Mouse (Mus musculus): ENCODE measurements at regions not wholly inside any gene's neighbourhood (a gene's known extent, or its start where the extent isn't known, plus 50 kb on each side); places are given as distances from the start of the nearest gene placed in this dataset.

- 92% methylated on average over 6 of the region's 6 CpGs for WGBS
- Histone ChIP-seq H3K4me1 (ENCODE audit: control insufficient read depth, insufficient read depth, low read length) (no peaks in the 10 kb centered on the region), H3K9me3 (ENCODE audit: control insufficient read depth, low read length) (no peaks in the 10 kb centered on the region), H3K4me2 (ENCODE audit: low read length) (no peak overlapping the region), H3K36me3 (ENCODE audit: control insufficient read depth, insufficient read depth, low read length) (no peaks in the 10 kb centered on the region), H3K9ac (replicated peaks; ENCODE audit: low read length) (no peak overlapping the region), H3K4me3 (replicated peaks; ENCODE audit: low read depth, low read length) (no peak overlapping the region), H3K27ac (replicated peaks; ENCODE audit: low read depth, low read length) (no peak overlapping the region), H3K27me3 (ENCODE audit: control insufficient read depth, insufficient read depth, low read length) (no peaks in the 10 kb centered on the region)
- ATAC-seq (ENCODE audit: low FRiP score, low TSS enrichment), result no peak
- no peak for DNase-seq
Measured at GRCm38 (mm10) chr12:9091951-9092350, 62.2 kb downstream of the Ttc32 start.

- Histone ChIP-seq H3K9ac (replicated peaks; ENCODE audit: low read length) (no peak overlapping the region), H3K27ac (replicated peaks; ENCODE audit: low read depth, low read length) (no peak overlapping the region), H3K4me3 (replicated peaks; ENCODE audit: low read depth, low read length) (no peak overlapping the region), H3K27me3 (ENCODE audit: control insufficient read depth, insufficient read depth, low read length) (no peaks in the 10 kb centered on the region), H3K4me2 (ENCODE audit: low read length) (no peak overlapping the region), H3K4me1 (ENCODE audit: control insufficient read depth, insufficient read depth, low read length) (no peaks in the 10 kb centered on the region), H3K9me3 (ENCODE audit: control insufficient read depth, low read length) (no peaks in the 10 kb centered on the region), H3K36me3 (ENCODE audit: control insufficient read depth, insufficient read depth, low read length) (no peaks in the 10 kb centered on the region)
- no peak for ATAC-seq (ENCODE audit: low FRiP score, low TSS enrichment)
- no peak for DNase-seq
Measured at GRCm38 (mm10) chr12:9095061-9095460, 65.3 kb downstream of the Ttc32 start.

DNA sequence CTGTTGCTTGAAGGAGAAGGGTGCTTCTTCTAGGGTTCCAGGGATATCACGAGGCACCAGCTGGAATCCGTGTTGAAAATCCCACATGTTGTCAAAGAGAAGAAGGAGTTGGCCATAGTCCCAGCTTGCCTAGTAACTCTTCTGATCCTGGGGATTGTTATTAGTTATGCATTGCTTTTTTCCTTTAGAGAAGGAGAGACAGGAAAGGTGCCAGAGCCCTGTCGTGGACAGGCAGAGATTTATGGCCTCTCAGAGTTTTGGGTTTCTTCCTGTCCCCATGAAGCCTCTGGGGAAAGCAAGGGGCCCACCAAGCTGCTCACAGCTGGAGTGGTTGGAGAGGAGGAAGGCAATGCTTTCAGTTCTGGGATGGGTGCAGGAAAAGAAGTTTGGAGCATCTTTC, 76.6 kb downstream of the Ttc32 start:
- Histone ChIP-seq H3K4me1 (ENCODE audit: control insufficient read depth, insufficient read depth, low read length) (no peaks in the 10 kb centered on the region), H3K4me2 (ENCODE audit: low read length) (no peak overlapping the region), H3K4me3 (replicated peaks; ENCODE audit: low read depth, low read length) (no peak overlapping the region), H3K36me3 (ENCODE audit: control insufficient read depth, insufficient read depth, low read length) (no peaks in the 10 kb centered on the region), H3K9ac (replicated peaks; ENCODE audit: low read length) (no peak overlapping the region), H3K27me3 (ENCODE audit: control insufficient read depth, insufficient read depth, low read length) (no peaks in the 10 kb centered on the region), H3K9me3 (ENCODE audit: control insufficient read depth, low read length) (no peaks in the 10 kb centered on the region), H3K27ac (replicated peaks; ENCODE audit: low read depth, low read length) (no peak overlapping the region)
- DNase-seq (no peak), ATAC-seq (ENCODE audit: low FRiP score, low TSS enrichment) (no peak)
- WGBS, result 64% methylated on average over 3 of the region's 3 CpGs

DNA sequence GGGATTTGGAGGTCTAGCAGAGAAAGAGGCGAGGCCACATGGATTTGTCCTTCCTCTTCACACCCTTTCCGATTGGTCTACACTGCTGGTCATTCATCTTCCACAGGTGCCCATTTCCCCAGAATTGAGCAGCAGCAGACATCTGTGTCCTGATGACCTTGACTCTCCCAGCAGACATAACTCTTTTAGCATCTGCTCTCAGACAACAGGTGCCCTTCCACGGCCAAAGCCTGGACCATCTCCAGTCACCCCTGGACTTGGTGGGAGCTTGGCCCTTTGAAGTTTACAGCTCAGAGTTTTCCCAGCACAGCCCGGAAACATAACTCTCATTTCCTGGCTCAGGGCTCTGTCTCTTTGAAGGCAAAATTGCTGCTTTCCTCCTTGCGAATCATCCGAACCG, 80.0 kb downstream of the Ttc32 start:
- WGBS, result 95% methylated on average over 7 of the region's 7 CpGs
- Histone ChIP-seq H3K4me2 (ENCODE audit: low read length) (no peak overlapping the region), H3K9ac (replicated peaks; ENCODE audit: low read length) (no peak overlapping the region), H3K9me3 (ENCODE audit: control insufficient read depth, low read length) (no peaks in the 10 kb centered on the region), H3K27ac (replicated peaks; ENCODE audit: low read depth, low read length) (no peak overlapping the region), H3K4me1 (ENCODE audit: control insufficient read depth, insufficient read depth, low read length) (no peaks in the 10 kb centered on the region), H3K4me3 (replicated peaks; ENCODE audit: low read depth, low read length) (no peak overlapping the region), H3K27me3 (ENCODE audit: control insufficient read depth, insufficient read depth, low read length) (no peaks in the 10 kb centered on the region), H3K36me3 (ENCODE audit: control insufficient read depth, insufficient read depth, low read length) (no peaks in the 10 kb centered on the region)
- ATAC-seq (ENCODE audit: low FRiP score, low TSS enrichment) (no peak), DNase-seq (no peak)

- ATAC-seq (ENCODE audit: low FRiP score, low TSS enrichment), result no peak
- H3K4me2 ChIP-seq (ENCODE audit: low read length), result no peak overlapping the region
- H3K9ac ChIP-seq (replicated peaks; ENCODE audit: low read length), result no peak overlapping the region
- H3K27me3 ChIP-seq (ENCODE audit: control insufficient read depth, insufficient read depth, low read length), result no peaks in the 10 kb centered on the region
- no peak overlapping the region for H3K27ac ChIP-seq (replicated peaks; ENCODE audit: low read depth, low read length)
- no peaks in the 10 kb centered on the region for H3K4me1 ChIP-seq (ENCODE audit: control insufficient read depth, insufficient read depth, low read length)
- no peaks in the 10 kb centered on the region for H3K36me3 ChIP-seq (ENCODE audit: control insufficient read depth, insufficient read depth, low read length)
- DNase-seq, result no peak
- no peak overlapping the region for H3K4me3 ChIP-seq (replicated peaks; ENCODE audit: low read depth, low read length)
- H3K9me3 ChIP-seq (ENCODE audit: control insufficient read depth, low read length), result no peaks in the 10 kb centered on the region
- 72% methylated on average over 3 of the region's 3 CpGs for WGBS
Measured at GRCm38 (mm10) chr12:9112161-9112674, 82.4 kb downstream of the Ttc32 start.

- Histone ChIP-seq H3K9ac (replicated peaks; ENCODE audit: low read length) (no peak overlapping the region), H3K36me3 (ENCODE audit: control insufficient read depth, insufficient read depth, low read length) (no peaks in the 10 kb centered on the region), H3K4me2 (ENCODE audit: low read length) (no peak overlapping the region), H3K9me3 (ENCODE audit: control insufficient read depth, low read length) (no peaks in the 10 kb centered on the region), H3K27me3 (ENCODE audit: control insufficient read depth, insufficient read depth, low read length) (no peaks in the 10 kb centered on the region), H3K4me3 (replicated peaks; ENCODE audit: low read depth, low read length) (no peak overlapping the region), H3K4me1 (ENCODE audit: control insufficient read depth, insufficient read depth, low read length) (no peaks in the 10 kb centered on the region), H3K27ac (replicated peaks; ENCODE audit: low read depth, low read length) (no peak overlapping the region)
- ATAC-seq (ENCODE audit: low FRiP score, low TSS enrichment), result no peak
- no peak for DNase-seq
- 84% methylated on average over 6 of the region's 6 CpGs for WGBS
Measured at GRCm38 (mm10) chr12:9113652-9114051, 83.9 kb downstream of the Ttc32 start.

GRCm38 (mm10) chr12:9114061-9114460, 84.3 kb downstream of the Ttc32 start:
- WGBS, result 95% methylated on average over 1 of the region's 1 CpGs
- DNase-seq, result no peak
- H3K27ac ChIP-seq (replicated peaks; ENCODE audit: low read depth, low read length), result no peak overlapping the region

GRCm38 (mm10) chr12:9118576-9118975, 88.8 kb downstream of the Ttc32 start:
- DNase-seq (peak; percentile 5), ATAC-seq (ENCODE audit: low FRiP score, low TSS enrichment) (no peak)
- no peaks in the 10 kb centered on the region for H3K9me3 ChIP-seq (ENCODE audit: control insufficient read depth, low read length)
- no peak overlapping the region for H3K27ac ChIP-seq (replicated peaks; ENCODE audit: low read depth, low read length)
- no peaks in the 10 kb centered on the region for H3K27me3 ChIP-seq (ENCODE audit: control insufficient read depth, insufficient read depth, low read length)
- no peaks in the 10 kb centered on the region for H3K36me3 ChIP-seq (ENCODE audit: control insufficient read depth, insufficient read depth, low read length)
- H3K4me1 ChIP-seq (ENCODE audit: control insufficient read depth, insufficient read depth, low read length), result no peaks in the 10 kb centered on the region
- no peak overlapping the region for H3K9ac ChIP-seq (replicated peaks; ENCODE audit: low read length)
- H3K4me3 ChIP-seq (replicated peaks; ENCODE audit: low read depth, low read length), result no peak overlapping the region
- H3K4me2 ChIP-seq (ENCODE audit: low read length), result no peak overlapping the region
- 40% methylated on average over 2 of the region's 2 CpGs for WGBS

More at GRCm38 (mm10) chr12:9114061-9114460, 84.3 kb downstream of the Ttc32 start:
- Histone ChIP-seq H3K9ac (replicated peaks; ENCODE audit: low read length) (no peak overlapping the region), H3K4me3 (replicated peaks; ENCODE audit: low read depth, low read length) (no peak overlapping the region), H3K9me3 (ENCODE audit: control insufficient read depth, low read length) (no peaks in the 10 kb centered on the region), H3K27me3 (ENCODE audit: control insufficient read depth, insufficient read depth, low read length) (no peaks in the 10 kb centered on the region), H3K4me2 (ENCODE audit: low read length) (no peak overlapping the region), H3K4me1 (ENCODE audit: control insufficient read depth, insufficient read depth, low read length) (no peaks in the 10 kb centered on the region), H3K36me3 (ENCODE audit: control insufficient read depth, insufficient read depth, low read length) (no peaks in the 10 kb centered on the region)
- ATAC-seq (ENCODE audit: low FRiP score, low TSS enrichment), result no peak

GRCm38 (mm10) chr12:9127931-9128550, 98.2 kb downstream of the Ttc32 start:
- Histone ChIP-seq H3K9me3 (ENCODE audit: control insufficient read depth, low read length) (no peaks in the 10 kb centered on the region), H3K36me3 (ENCODE audit: control insufficient read depth, insufficient read depth, low read length) (no peaks in the 10 kb centered on the region), H3K27ac (replicated peaks; ENCODE audit: low read depth, low read length) (no peak overlapping the region), H3K4me3 (replicated peaks; ENCODE audit: low read depth, low read length) (no peak overlapping the region), H3K9ac (replicated peaks; ENCODE audit: low read length) (no peak overlapping the region), H3K4me2 (ENCODE audit: low read length) (no peak overlapping the region), H3K4me1 (ENCODE audit: control insufficient read depth, insufficient read depth, low read length) (no peaks in the 10 kb centered on the region), H3K27me3 (ENCODE audit: control insufficient read depth, insufficient read depth, low read length) (no peaks in the 10 kb centered on the region)
- DNase-seq (no peak), ATAC-seq (ENCODE audit: low FRiP score, low TSS enrichment) (no peak)
- WGBS, result 90% methylated on average over 10 of the region's 10 CpGs

Measured in midbrain, embryonic 14.5 days (tissue).